Mouse (Mus musculus): ENCODE results near the gene Opn4. TPM values are rescaled to one million over a fixed set of nuclear protein-coding genes. Genes with fewer than 3 reads are reported as not detected.

Gene Opn4
- total RNA-seq, 2 experiments from 2014 or later, result not detected

DNA sequence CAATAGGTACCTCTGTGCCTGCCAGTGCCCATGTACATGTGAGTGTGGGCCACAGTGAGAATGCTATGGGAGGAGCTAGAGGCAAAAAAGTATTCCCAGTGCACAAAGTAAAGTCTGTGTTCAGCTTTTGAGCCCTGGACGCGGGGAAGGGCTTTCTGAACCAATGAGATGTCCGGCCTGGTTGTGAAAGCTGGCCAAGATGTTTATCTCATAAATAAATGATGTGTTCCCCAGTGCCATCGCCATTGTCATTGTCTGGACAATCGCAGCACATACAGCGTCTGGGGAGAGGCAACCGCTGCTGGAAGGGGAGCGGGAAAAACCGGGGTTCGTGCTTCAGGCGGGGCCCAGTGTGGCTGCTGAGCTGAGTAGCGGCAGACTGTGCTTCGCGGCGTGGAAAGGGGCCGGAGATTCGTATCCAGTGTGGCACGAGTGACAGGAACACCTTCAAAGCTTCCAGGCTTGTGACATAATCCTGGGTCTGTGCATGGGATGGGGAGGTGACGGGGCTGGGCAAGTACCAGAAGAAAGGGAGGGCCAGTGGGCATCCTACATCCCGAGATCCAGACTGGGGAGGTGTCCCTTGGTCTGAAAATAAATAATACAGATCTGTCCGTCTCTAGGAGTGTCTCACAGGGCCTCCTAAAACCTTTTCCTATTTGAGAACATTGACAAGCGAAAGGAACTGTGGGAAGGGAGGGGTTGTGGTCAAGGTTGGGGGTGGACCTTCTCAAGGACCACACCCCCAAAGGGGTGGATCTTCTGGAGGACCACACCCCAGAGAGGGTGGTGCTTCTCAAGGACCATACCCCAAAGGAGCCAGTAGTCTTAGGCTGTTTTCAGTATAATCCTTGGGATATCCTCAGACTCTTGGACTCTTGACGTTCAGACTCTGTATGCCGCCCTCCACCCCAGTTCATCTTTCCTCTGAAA, 8.9 kb downstream of the Opn4 start:
- no peak for DNase-seq

DNA sequence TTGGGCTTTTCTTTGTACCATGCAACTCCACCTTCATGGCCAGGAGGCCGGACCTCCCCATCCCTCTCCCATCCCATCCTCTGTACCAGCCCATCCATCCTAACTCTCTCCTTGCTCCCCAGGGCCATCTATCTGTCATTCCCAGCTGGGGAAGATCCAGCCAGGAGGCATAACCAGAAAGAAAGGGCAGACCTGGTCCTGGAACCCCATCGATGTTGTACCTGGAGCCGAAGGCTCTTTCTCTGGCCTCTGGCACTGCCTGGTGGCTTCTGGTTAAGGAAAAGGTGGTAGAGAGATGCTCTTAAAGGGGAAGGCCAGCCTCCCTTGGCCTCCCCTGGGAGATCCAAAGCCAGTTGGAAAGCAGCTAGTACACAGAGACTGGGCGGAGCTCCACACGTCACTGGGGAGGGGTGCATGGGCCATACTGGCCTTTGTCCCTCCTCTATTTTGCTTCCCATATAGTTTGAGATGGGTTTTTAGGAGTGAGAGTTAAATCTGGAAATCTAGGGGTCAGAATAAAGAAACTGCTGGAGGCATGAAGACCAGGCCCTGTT, 9.8 kb downstream of the Opn4 start:
- DNase-seq, result no peak

DNA sequence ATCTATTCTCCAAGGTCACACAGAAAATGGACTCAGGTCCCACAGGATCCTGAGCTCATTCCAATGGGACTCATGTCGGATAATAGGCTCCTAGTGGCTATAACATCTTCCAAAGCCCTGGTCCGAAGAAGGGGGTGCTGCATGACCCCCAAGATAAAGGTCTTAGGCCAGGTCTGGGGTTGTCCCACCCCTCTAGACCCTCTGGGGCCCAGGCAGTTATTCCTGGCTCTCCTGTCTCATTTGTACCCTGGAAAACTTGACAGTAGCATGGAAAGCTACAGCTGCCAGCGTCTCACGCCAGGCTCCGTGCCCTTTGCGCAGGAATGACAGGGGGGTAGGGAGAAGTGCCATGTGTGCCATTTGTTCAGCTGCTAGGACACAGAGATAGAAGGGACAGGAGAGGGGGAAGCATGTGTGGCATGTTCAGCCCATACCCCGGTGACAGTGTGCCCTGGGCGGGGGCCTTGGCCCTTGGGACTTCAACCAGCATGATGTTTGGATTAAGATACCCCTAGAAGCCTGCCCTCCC, 10.7 kb downstream of the Opn4 start:
- DNase-seq, result no peak

DNA sequence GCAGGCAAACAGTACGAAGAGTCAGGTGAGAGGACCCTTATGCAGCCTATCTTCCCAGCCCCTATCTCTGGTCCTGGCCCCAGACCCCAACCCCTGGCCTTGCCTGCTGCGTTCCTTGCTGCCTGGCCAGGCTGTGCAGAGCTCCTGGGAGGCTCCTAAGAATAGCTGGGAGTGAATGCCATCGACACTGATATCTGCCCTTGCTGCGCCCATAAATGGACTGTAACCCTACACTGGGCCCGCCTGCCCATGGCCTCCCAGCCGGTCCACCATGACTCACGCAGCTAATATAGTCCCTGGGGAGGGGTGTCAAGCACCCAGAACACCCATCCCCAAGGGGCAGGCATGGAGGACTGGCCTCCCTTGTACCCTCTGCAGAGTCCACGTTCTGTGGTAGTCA, 11.4 kb downstream of the Opn4 start, which contains the start of gene Ldb3:
Ldb3 (minus strand) TSS at position 185 of the 400 bp plus-strand sequence.
- peak; percentile 35 to 59 for DNase-seq

DNA sequence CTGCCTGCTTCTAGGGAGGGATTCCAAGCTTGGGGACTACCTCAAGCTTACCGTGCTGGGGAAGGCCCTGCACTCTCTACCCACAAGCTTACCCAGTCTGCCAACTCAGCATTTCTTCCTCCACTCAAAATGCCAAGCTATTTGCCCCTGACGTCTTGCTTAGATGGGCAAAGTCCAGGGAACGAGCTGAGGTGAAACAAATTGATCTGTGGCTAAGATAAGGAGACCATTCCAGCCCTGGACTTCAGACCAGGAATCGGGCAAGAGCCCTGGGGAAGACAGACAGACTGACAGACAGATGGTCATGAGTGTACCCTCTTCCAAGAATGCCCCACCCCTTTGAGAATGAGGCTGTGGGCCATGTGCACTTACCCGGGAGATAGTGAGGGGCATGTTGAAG, 11.9 kb downstream of the Opn4 start:
- no peak for DNase-seq

DNA sequence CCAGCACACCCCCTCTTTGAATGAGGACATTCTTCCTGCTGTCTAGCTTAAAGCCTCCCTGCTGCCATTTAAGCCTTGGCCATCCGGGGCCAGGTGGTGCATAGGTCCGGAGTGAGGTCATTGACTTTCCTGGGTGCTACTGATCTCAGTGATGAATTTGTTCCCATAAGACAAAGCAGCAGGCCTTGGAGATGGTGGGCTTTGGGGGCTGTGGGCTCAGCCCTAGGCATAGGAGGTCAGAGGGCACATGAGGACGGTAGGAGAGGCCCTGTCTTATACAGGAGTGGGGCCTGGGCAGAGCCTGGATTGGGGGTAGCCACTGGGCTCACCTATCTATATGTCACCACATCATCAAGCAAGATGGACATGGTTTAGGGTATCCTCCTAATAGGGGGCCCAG, 13.1 kb downstream of the Opn4 start:
- DNase-seq, result no peak

DNA sequence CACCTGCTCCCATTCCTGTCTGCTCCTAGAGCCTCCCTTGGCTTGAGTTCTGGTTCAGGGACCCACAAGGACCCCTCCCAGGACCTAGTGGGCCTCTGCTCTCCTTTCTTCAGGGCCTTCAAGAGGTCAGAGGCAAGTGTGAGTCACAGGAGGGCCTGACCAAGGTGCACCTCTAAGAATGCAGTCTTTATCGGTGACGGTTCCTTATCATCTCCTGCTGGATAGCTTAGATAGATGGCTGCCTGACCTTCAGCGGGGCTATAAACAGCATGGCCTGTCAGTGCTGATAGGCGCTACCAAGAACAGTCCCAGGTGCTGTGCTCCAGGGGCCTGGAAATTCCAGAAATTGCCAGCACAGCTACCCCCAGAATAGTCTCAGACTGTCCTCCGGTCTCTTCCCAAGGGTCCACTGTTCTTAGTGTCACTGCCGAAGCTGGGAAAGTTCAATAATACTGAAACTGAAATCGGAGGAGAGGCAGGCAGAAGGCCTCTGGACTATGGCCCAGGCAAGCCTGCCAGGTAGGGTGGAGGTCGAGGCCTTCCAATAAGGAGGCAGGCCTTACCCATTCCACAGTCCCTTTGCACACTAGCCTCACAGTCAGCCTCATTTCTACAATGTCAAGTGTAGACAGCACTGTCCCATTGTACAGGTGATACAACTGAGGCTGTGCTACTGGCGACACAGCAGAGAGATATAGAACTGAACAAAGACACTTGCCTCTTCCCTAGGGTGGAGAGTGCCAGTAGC, 14.4 kb downstream of the Opn4 start:
- peak; percentile 52 to 56 for DNase-seq

DNA sequence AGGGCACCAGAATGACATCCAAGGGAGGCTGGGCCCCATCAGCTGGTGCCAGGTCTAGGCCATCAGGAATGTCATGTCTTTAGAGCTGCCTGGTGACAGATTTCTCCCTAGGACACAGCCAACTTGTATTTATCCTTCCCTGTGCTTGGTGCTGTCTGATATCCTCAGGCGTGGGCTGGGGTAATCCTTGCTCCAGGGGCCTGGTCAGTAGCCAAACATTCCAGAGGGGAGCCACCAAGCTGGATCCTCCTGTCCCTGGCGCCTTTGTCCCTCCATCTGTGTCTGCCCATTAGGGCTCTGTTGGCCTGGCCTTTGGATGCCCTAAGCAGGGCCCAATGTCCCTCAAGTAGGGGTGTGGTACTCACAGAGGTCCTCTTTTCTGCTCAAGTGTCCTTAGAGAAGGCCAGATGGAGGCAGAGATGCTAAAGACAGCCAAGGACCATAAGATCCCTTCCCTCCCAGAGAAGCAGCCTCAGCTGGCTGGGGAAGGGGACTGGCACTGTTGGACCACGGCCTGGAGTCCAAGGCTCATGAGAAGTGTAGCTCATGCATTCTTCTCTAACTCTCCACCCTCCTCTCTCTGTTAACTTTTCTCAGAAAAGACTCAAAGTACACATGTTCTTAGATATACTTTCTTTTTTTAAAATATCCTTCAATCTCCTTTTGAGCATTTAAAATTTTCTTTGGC, 17.1 kb downstream of the Opn4 start:
- DNase-seq, result no peak

DNA sequence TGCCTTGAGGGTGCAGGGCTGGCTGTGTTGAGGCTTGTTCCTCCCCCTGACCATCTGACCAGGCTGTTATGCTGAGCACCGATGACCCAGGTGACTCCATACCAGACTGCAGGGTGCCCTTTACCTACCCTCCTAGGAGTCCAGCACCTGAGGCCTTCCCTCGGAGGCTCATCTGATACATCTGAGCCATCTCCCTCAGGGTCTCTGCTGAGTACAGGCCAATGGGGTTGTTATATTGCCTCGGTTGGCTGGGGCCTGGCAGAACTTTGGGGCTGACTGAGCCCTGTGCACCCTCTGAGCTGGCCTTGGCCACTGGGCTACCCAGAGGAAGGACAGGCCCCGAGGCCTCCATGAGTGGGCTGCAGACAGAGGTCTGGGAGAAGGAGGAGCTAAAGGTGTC, 23.1 kb downstream of the Opn4 start:
- DNase-seq, result no peak

DNA sequence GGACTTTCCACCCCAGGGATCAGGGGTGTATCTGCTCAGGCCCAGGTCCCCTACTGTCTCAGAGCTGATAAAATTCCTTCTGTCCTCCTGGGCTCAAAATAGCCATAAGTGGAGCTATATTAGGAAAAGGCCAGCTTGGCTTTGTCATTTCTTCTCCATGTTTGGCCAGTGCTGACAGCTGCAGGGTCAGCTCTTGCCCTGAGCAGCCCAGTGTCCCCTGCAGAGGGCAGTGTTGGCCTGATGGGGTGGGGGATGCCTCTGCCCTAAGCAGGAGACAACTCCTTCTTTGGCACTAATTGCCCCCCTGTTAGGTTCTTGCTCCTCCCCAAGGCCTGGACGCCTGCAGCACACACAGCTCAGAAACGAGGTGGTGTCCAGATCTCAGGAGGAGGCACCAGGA, 25.9 kb downstream of the Opn4 start:
- DNase-seq, result peak in 1 of 2 experiments; percentile 43

DNA sequence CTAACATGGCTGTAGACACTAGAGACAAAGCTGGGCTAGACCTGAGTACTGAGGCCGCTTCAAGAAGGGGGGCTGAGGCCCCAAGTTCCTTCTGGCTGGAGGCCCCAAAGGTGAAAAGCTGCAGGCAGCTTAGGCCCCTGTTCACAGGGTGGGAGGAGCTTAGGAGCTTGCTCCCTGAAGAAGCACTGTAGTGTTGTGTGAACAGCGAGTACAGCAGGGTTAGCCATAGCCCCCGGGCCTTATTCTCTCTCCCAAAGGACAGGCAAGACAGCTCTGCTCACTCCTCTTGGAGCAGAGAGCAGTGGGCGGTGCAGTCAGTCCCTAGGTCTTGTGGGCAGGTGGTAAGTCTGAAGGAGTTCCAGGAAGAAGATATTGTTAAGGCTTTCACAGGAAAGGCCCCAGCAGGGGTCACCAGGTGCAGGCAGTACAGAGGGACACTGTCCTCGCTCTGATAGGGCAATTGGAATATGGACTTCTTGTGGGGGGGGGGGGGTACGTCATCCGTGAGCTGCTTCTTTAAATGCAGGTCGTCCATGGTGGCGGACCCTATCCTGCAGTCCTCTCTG, 26.5 kb downstream of the Opn4 start:
- DNase-seq, result no peak

DNA sequence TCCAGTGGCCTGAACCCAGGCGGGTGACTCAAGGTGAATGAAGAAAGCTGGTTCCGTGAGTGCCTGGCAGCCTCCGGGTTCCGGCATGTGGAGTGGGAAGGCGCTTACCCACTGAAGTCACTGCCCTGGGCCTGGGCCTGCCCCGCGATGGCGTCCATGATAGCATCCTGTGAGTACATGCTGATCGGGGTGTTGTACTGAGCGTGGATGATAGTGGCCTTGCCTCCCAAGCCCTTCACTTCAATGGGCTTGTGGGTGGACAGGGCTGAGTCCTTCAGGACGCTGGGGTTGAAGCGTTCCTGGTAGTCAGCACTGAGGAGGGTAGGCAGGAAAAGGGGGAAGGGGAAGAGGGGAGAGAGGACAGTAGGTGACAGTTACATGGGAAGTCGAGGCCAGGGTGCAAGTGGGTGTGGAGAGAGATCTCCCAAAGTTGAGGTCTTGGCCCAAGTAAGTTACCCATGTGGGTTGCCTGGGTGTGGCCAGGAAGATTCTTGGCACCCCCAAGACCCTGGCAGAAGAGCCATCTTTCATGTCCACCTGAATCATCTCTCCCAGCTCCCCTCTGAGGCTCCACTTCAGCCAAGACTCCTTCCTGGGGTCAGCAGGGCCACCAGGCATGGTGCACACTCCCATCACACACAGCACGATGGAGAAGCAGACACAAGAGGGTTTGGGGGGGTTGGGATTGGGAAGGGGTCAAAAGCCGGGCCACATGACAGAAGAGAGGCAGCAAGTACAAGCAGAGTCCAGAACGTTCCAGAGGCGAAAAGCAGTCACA, 28.1 kb downstream of the Opn4 start:
- DNase-seq, result no peak

DNA sequence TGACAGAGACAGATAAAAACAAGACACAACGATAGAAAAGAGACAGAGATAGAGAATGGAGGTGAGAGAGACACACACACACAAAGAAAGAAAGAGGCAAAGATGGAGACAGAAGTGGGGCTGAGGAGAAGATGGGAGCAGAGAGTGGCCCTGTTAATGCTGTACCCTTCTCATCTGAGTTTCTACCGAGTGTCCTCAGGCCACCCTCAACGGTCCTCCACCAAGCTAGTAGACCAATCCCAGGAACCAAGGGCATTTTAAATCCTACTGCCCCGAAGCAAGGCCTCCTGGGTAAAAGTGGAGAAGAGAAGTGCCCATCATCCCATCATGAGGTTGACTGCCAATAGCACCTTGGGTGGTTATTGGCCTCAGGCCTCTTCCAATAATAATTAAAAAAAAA, 29.0 kb downstream of the Opn4 start:
- DNase-seq, result no peak

DNA sequence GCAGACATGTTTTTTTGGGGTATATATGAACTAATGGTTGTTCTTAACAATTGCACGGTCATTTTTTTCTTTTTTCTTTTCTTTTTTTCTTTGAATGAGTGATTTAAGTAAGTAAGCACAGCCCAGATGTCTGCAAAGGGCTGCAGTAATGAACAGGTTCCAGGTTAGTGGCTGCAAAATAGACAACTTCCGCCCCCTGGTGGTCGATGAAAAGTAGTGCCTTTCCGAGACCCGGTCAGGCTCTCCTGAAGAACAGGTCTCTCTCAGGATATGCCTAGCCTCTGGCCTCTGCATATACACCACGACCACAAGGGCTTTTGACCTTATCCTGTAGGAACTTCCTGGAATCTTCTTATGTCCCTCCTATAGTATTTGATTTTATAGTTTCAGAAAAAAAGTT, 29.6 kb downstream of the Opn4 start:
- DNase-seq, result peak; percentile 85 to 88

DNA sequence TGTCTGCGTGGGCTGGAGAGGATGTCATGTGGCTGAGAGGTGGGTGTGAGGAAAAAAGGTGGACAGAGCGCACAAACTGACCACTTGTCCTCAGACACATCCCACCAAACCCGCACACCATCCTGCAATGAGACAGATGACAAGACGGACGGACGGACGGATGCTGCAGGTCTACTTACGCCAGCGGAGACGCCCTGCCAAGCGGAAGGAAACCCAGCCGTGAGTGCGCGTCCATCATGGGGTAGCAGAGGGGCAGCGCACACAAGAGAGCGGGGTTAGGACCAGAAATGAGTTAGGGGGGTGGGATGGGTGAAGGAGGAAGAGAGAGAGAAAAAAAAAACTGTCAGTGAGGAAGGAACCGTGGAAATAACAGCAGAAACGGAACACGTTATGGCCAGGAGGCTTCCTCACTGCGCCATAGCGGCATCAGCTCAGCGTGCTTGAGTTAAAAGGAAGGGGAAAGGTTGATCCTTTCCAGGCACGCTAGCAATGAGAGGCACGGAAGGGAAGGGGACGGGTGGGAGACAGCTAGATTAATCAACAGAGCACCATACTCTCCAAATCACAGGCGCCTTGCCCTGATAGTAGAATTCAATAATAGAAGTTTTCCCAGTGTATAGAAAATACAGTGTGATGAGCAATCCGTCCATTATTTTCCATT, 30.3 kb downstream of the Opn4 start:
- no peak for DNase-seq

DNA sequence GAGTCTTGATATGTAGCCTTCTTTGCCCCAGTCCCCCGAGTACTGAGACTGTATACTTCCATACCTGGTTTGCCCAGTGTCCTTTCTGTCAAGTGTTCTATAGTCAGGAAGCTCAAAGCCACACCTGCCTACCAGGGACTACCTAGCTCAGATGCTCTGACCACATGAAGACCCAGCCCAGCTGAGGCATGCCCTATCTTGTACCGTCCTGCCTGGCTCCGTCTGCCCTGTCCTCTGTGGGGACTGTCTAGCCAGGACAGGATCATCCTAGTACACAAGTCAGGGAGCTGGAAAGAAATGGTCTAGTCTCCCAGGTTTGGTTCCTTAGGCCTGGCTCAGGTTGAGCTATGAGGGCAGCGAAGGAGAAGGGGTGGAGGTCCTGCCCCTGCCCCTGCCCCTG, 31.3 kb downstream of the Opn4 start:
- DNase-seq, result no peak

DNA sequence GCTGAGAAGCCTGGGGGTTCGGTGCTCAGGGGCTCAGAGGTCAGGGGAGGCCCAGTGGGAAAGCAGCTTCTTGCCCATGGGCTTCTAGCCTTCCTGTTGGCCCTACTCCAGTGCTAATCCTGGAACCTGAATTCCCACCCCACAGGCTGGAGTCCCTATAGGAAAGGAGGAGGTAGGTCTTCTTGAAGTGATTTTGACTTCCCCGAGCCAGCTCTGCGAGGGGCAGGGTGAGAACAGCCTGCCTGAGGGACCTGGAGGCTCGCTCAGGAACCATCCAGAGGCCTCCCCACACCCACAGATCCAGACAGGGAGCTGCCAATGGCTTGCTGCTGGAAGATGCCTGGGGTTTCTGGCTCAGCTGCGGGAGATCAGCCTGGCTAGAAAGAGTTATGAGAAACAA, 32.2 kb downstream of the Opn4 start:
- DNase-seq, result no peak

DNA sequence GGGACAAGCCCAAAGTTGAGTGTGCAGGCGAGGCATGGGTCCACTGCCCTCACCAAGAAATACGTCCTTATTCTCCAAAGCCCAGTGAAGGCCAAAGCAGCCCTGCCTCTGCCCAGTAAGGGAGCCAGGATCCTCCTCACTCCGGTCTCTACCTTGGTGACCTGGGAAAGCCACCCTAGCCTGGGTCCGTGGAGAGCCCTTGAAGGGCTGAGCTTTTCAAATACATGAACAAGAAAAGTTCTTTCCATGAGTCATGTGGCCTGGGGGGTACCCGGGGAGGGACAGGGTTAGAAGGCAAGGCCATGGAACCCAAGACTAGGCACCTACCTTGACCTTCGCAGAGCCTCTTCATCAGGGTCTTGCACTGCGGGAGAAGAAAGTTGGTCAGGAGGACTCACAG, 33.4 kb downstream of the Opn4 start:
- DNase-seq, result no peak

DNA sequence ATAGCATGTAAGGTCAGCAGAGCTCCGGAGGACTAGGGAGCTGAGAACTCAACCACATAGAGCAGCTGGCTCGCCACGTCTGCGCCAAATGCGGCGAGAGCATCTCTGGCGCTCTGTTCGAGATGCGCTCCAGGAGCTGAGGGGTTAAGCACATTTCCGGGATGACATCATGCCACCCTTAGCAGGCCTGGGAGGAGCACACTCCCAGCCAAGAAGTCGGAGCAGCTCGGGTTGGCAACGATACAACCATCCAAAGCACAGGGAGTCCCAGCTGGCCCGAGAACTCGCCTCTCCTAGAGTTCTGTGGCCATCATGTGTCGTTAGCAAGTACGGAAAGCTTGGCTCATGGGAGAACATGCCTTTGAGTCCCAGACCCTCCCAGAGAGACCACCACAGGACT, 34.2 kb downstream of the Opn4 start:
- DNase-seq, result peak in 1 of 2 experiments; percentile 33

DNA sequence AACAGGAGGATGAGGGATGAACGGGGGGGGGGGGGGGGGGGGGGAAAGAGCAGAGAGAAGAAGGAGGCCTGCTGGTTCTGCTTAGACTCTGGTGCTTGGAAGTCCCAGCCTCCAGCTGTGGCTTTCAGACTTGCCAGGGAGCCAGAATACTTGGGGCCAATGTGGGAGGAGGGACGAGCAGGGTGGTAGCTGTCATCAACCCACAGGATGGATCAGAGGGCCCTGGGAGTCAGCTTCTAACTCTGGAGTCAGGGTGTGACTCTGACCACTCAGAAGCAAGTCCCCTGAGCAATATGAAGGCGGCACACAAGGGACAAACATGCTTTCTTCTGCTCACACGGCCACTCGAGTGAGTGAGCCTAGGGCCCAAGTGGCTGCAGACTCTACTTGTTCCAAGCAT, 35.3 kb downstream of the Opn4 start:
- no peak for DNase-seq

Measured in adrenal gland, postnatal 36 days (tissue).